Mouse (Mus musculus) heart, embryonic 16.5 days (tissue): ENCODE data around the gene Inpp5f. TPM values are rescaled to one million over a fixed set of nuclear protein-coding genes. Genes with fewer than 3 reads are reported as not detected.
"Not testable (repeated sequence)": the region's sequence is repeated elsewhere in the genome, so short reads cannot be mapped to it uniquely, and the experiment has no call there.

Source experiments
- ATAC-seq: fragments of 200-750 bp; cut with Nextera tagmentation; replicated peaks from 2 replicates; pipeline ENCODE4 v1.8.0; 2017; ENCODE audit warnings: moderate number of reproducible peaks; ENCODE audit not compliant: insufficient read depth, low FRiP score; ENCODE audit errors: extremely low read depth
- H3K27ac ChIP-seq: fragments of 300-500 bp; sonication (generic); 2 replicates; pipeline ENCODE4 v1.5.1; 2014; ENCODE audit warnings: mild to moderate bottlenecking, low read length, control low read depth, moderate library complexity
- H3K27me3 ChIP-seq: fragments of 300-500 bp; sonication (generic); 2 replicates; pipeline ENCODE4 v1.6.1; 2014; ENCODE audit warnings: low read length, mixed read lengths; ENCODE audit not compliant: control insufficient read depth, insufficient read depth
- H3K36me3 ChIP-seq: fragments of 300-500 bp; sonication (generic); 2 replicates; pipeline ENCODE4 v1.6.1; 2014; ENCODE audit not compliant: control insufficient read depth, insufficient read depth
- H3K4me1 ChIP-seq: fragments of 300-500 bp; sonication (generic); 2 replicates; pipeline ENCODE4 v1.6.1; 2014; ENCODE audit warnings: low read length, mixed read lengths; ENCODE audit not compliant: control insufficient read depth, insufficient read depth
- H3K4me2 ChIP-seq: fragments of 300-500 bp; sonication (generic); 2 replicates; pipeline ENCODE4 v1.6.1; 2014; ENCODE audit warnings: low read depth, mild to moderate bottlenecking, control low read depth, low read length
- H3K4me3 ChIP-seq: fragments of 300-500 bp; sonication (generic); 2 replicates; pipeline ENCODE4 v1.5.1; 2014; ENCODE audit warnings: mild to moderate bottlenecking, control low read depth, low read length
- H3K9ac ChIP-seq: fragments of 300-500 bp; sonication (generic); 2 replicates; pipeline ENCODE4 v1.6.1; 2014; ENCODE audit warnings: low read length, control low read depth
- H3K9me3 ChIP-seq: fragments of 300-500 bp; sonication (generic); replicated peaks from 2 replicates; pipeline ENCODE4 v1.6.1; 2016; ENCODE audit warnings: low read length; ENCODE audit not compliant: control insufficient read depth
- WGBS: fragments of 180-500 bp; shearing (Covaris S2); extraction: QIAGEN DNeasy Blood & Tissue Kit; methylation state at CpG from one replicate; pipeline ENCODE4 v1.1.7; 2014; 5-methylcytosine and 5-hydroxymethylcytosine counted together
- polyA plus RNA-seq: library from polyadenylated mRNA; unstranded; fragments of >200 nt; fragmentation: Nextera tagmentation; extraction: Ambion mirVana; gene quantifications from 2 replicates; pipeline ENCODE4 v1.2.1, GENCODE M21; 2015

The Inpp5f gene
- polyA plus RNA-seq: 10.0 and 10.3 TPM in 2 replicates

DNA sequence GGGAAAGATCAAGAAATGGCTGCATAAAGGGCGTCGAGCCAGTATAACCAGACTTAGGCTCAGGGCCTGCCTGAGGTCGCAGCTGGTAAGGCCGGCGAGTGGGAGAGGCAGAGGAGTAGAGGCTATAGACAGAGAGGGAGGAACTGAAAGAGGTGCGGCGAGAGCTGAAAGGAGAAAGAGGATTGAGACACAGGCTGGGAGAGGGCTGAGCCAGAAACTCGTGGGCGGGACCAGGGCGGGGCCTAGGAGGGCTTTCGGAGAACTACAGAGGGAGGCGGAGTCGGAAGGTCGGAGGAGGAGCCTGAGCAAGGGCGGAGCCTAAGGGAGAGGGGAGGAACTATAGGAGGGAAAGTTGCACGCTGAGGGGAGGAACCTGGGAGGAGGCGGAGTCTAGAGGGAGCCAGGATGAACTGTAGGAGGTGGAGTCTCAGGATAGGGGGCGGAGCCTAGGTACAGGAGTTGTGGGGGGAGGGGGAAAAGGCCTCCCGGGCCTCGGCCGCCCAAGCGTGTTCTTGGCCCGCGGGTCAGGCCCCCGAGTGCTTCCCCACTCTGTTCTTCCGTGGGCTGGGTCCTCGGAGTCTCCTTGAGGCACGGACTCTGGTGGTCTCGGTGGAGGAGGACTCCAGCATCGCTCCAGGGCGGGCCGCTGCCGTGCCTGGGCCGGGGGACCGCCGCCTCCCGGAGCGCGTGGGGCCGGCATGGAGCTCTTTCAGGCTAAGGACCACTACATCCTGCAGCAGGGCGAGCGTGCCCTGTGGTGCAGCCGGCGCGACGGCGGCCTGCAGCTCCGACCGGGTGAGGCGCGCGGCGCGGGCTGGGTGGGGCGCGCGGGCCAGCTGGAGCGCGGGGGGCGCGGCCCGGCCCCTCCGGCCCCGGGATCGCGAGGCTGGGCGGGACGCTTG lies at the start of gene Inpp5f:
Gene Inpp5f (plus strand): TSS at position 432 of the 902 bp plus-strand sequence.
- no peaks in the 10 kb centered on the region for H3K9me3 ChIP-seq
- H3K9ac ChIP-seq: peak within 1 kb of the TSS; percentile 72
- WGBS: 3% methylated on average over 58 of the region's 68 CpGs
- peak; percentile 99 for ATAC-seq
- H3K27me3 ChIP-seq: no peaks in the 10 kb centered on the region
- no peaks in the 10 kb centered on the region for H3K36me3 ChIP-seq
- H3K27ac ChIP-seq: peak within 1 kb of the TSS; percentile 65
- peaks cover 2% of the 10 kb centered on the region for H3K4me1 ChIP-seq
- H3K4me2 ChIP-seq: peak within 1 kb of the TSS; percentile 82
- peak within 1 kb of the TSS; percentile 67 for H3K4me3 ChIP-seq

DNA sequence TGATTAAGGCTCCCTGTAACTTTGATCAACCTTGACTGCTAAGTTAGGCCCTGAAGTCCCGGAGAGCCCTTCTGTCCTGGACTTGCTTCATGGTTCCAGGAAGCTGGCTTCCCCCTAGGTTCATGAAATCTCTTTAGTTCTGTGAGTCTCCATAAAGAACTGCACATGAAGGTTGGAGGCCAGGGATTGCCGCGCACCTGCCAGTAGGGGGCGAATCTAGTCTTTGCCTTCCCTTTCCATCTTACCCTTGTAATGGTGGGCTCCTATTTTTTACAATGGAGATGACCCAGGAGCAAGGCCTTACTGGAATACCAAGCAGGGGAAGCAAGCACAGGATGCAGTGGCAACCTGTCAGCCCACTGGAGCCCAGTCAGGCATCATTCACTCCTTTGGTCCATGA lies 47.8 kb upstream of the Inpp5f start:
- Histone ChIP-seq H3K36me3 (no peaks in the 10 kb centered on the region), H3K4me2 (no peak overlapping the region), H3K4me3 (no peak overlapping the region), H3K9ac (no peak overlapping the region), H3K27ac (no peak overlapping the region), H3K9me3 (no peaks in the 10 kb centered on the region), H3K4me1 (no peaks in the 10 kb centered on the region), H3K27me3 (no peaks in the 10 kb centered on the region)
- 44% methylated on average over 4 of the region's 4 CpGs for WGBS
- ATAC-seq: no peak

DNA sequence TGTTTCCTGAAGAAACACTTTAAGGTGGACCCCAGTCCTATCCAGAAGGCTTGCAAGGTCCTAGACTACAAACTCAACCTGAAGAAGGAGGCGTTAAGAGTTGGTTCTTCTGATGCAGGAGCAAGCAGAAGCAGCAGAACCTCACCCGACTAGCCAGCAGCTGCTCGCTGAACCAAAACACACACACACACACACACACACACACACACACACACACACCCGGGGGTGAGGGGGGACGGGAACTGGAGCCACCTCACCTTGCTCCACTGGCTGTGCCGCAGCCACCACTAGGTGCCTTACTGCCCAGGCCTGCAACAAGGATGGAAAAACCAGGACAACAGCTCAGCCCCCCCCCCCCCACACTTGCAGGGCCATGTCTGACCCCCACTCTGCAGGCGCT lies 44.8 kb upstream of the Inpp5f start:
- Histone ChIP-seq H3K9ac (no peak overlapping the region), H3K36me3 (no peaks in the 10 kb centered on the region), H3K4me3 (no peak overlapping the region), H3K4me1 (no peaks in the 10 kb centered on the region), H3K4me2 (no peak overlapping the region), H3K27ac (no peak overlapping the region), H3K27me3 (no peaks in the 10 kb centered on the region), H3K9me3 (no peaks in the 10 kb centered on the region)
- WGBS: 78% methylated on average over 7 of the region's 7 CpGs
- ATAC-seq: no peak

GRCm38 (mm10) chr7:128567561-128568244 lies 43.4 kb upstream of the Inpp5f start:
- 84% methylated on average over 8 of the region's 8 CpGs for whole genome bisulfite sequencing
- H3K27ac ChIP-seq: no peak overlapping the region
- H3K4me2 ChIP-seq: no peak overlapping the region
- H3K27me3 ChIP-seq: no peaks in the 10 kb centered on the region
- no peaks in the 10 kb centered on the region for H3K4me1 ChIP-seq
- no peak for ATAC-seq
- no peaks in the 10 kb centered on the region for H3K36me3 ChIP-seq
- no peak overlapping the region for H3K4me3 ChIP-seq
- H3K9ac ChIP-seq: no peak overlapping the region
- no peaks in the 10 kb centered on the region for H3K9me3 ChIP-seq

GRCm38 (mm10) chr7:128569429-128569828 lies 41.7 kb upstream of the Inpp5f start:
- WGBS: 88% methylated on average over 2 of the region's 2 CpGs
- H3K9ac ChIP-seq, H3K4me3 ChIP-seq, H3K27ac ChIP-seq, H3K36me3 ChIP-seq, H3K4me2 ChIP-seq, ATAC-seq, H3K27me3 ChIP-seq, H3K4me1 ChIP-seq, H3K9me3 ChIP-seq: not testable (repeated sequence)

- Histone ChIP-seq H3K4me2 (no peak overlapping the region), H3K4me3 (no peak overlapping the region), H3K27me3 (no peaks in the 10 kb centered on the region), H3K27ac (no peak overlapping the region), H3K36me3 (no peaks in the 10 kb centered on the region), H3K9me3 (no peaks in the 10 kb centered on the region), H3K9ac (no peak overlapping the region), H3K4me1 (no peaks in the 10 kb centered on the region)
- ATAC-seq: no peak
- 82% methylated on average over 8 of the region's 8 CpGs for whole genome bisulfite sequencing
These were observed 41.0 kb upstream of the Inpp5f start for GRCm38 (mm10) chr7:128569987-128570656.

- not testable (repeated sequence) for H3K36me3 ChIP-seq, H3K4me3 ChIP-seq, H3K27ac ChIP-seq, H3K9ac ChIP-seq, H3K9me3 ChIP-seq, H3K4me1 ChIP-seq, H3K4me2 ChIP-seq, ATAC-seq, H3K27me3 ChIP-seq
- WGBS: 73% methylated on average over 6 of the region's 7 CpGs
These were observed 40.5 kb upstream of the Inpp5f start for GRCm38 (mm10) chr7:128570657-128571056.

- H3K27me3 ChIP-seq: no peaks in the 10 kb centered on the region
- 80% methylated on average over 4 of the region's 4 CpGs for WGBS
- no peak for ATAC-seq
- H3K4me1 ChIP-seq: no peaks in the 10 kb centered on the region
- H3K4me3 ChIP-seq: no peak overlapping the region
- H3K27ac ChIP-seq: no peak overlapping the region
- H3K4me2 ChIP-seq: no peak overlapping the region
- no peaks in the 10 kb centered on the region for H3K36me3 ChIP-seq
- H3K9me3 ChIP-seq: no peaks in the 10 kb centered on the region
- H3K9ac ChIP-seq: no peak overlapping the region
These were observed 39.1 kb upstream of the Inpp5f start for GRCm38 (mm10) chr7:128572030-128572429.

- no peak for ATAC-seq
- Histone ChIP-seq H3K9me3 (no peaks in the 10 kb centered on the region), H3K4me2 (no peak overlapping the region), H3K4me3 (no peak overlapping the region), H3K36me3 (no peaks in the 10 kb centered on the region), H3K27me3 (no peaks in the 10 kb centered on the region), H3K27ac (no peak overlapping the region), H3K9ac (no peak overlapping the region), H3K4me1 (no peaks in the 10 kb centered on the region)
- WGBS: 86% methylated on average over 5 of the region's 5 CpGs
These were observed 35.9 kb upstream of the Inpp5f start for GRCm38 (mm10) chr7:128575211-128575610.
